Mouse (Mus musculus) heart, embryonic 15.5 days (tissue): ENCODE measurements around the gene Pdzd9. TPM values are rescaled to one million over a fixed set of nuclear protein-coding genes. Genes with fewer than 3 reads are reported as not detected.

Experiments used
- ATAC-seq: fragments of 200-750 bp; cut with Nextera tagmentation; replicated peaks from 2 replicates; pipeline ENCODE4 v1.8.0; 2017; ENCODE audit warnings: low read depth, moderate TSS enrichment; ENCODE audit not compliant: insufficient number of reproducible peaks, insufficient read depth, low FRiP score
- H3K27ac ChIP-seq: fragments of 300-500 bp; sonication (generic); 2 replicates; pipeline ENCODE4 v1.5.1; 2015; ENCODE audit warnings: mild to moderate bottlenecking, inconsistent platforms
- H3K27me3 ChIP-seq: fragments of 300-500 bp; sonication (generic); 2 replicates; pipeline ENCODE4 v1.6.1; 2015; ENCODE audit warnings: inconsistent platforms
- H3K36me3 ChIP-seq: fragments of 300-500 bp; sonication (generic); 2 replicates; pipeline ENCODE4 v1.6.1; 2015; ENCODE audit warnings: mild to moderate bottlenecking, inconsistent platforms
- H3K4me1 ChIP-seq: fragments of 300-500 bp; sonication (generic); replicated peaks from 2 replicates; pipeline ENCODE4 v1.6.1; 2015; ENCODE audit warnings: inconsistent platforms
- H3K4me2 ChIP-seq: fragments of 300-500 bp; sonication (generic); 2 replicates; pipeline ENCODE4 v1.6.1; 2015; ENCODE audit warnings: inconsistent platforms, mild to moderate bottlenecking, moderate library complexity
- H3K4me3 ChIP-seq: fragments of 300-500 bp; sonication (generic); 2 replicates; pipeline ENCODE4 v1.5.1; 2015; ENCODE audit warnings: mild to moderate bottlenecking, inconsistent platforms
- H3K9ac ChIP-seq: fragments of 300-500 bp; sonication (generic); 2 replicates; pipeline ENCODE4 v1.6.1; 2015; ENCODE audit warnings: mild to moderate bottlenecking, inconsistent platforms
- H3K9me3 ChIP-seq: fragments of 300-500 bp; sonication (generic); replicated peaks from 2 replicates; pipeline ENCODE4 v1.6.1; 2016; ENCODE audit warnings: inconsistent platforms
- WGBS: fragments of 180-500 bp; shearing (Covaris S2); methylation state at CpG from one replicate; pipeline ENCODE4 v1.1.7; 2015; ENCODE audit warnings: mixed read lengths; 5-methylcytosine and 5-hydroxymethylcytosine counted together
- polyA plus RNA-seq: library from polyadenylated mRNA; unstranded; fragments of >200 nt; fragmentation: Nextera tagmentation; extraction: Ambion mirVana; gene quantifications from 2 replicates; pipeline ENCODE4 v1.2.1, GENCODE M21; 2015

The Pdzd9 gene
- polyA plus RNA-seq, 1 experiment from 2014 or later = 0.45 TPM

- Histone ChIP-seq H3K9ac (peak overlapping the region; percentile 99), H3K27me3 (no peaks in the 10 kb centered on the region), H3K4me2 (peak overlapping the region; percentile 74), H3K9me3 (no peaks in the 10 kb centered on the region), H3K4me3 (peak overlapping the region; percentile 97), H3K36me3 (peaks cover 24% of the 10 kb centered on the region), H3K4me1 (peaks cover 17% of the 10 kb centered on the region), H3K27ac (peak overlapping the region; percentile 98)
- WGBS = under 1% methylated on average over 31 of the region's 32 CpGs
- ATAC-seq = peak; percentile 77
Measured at GRCm38 (mm10) chr7:120635362-120635781, 34.8 kb downstream of the Pdzd9 start.

- ATAC-seq = peak; percentile 99
- WGBS = under 1% methylated on average over 45 of the region's 45 CpGs
- Histone ChIP-seq H3K27me3 (no peaks in the 10 kb centered on the region), H3K9ac (peak within 1 kb of the TSS; percentile 99), H3K4me2 (peak within 1 kb of the TSS; percentile 74), H3K4me1 (peaks cover 17% of the 10 kb centered on the region), H3K27ac (peak within 1 kb of the TSS; percentile 98), H3K36me3 (peaks cover 19% of the 10 kb centered on the region), H3K4me3 (peak within 1 kb of the TSS; percentile 97), H3K9me3 (no peaks in the 10 kb centered on the region)
Measured at GRCm38 (mm10) chr7:120634711-120635361, 35.3 kb downstream of the Pdzd9 start, which contains the start of gene Uqcrc2. Uqcrc2 (plus strand) TSS chr7:120635176.

GRCm38 (mm10) chr7:120634301-120634700, 35.8 kb downstream of the Pdzd9 start:
- no peaks in the 10 kb centered on the region for H3K27me3 ChIP-seq
- H3K9me3 ChIP-seq = no peaks in the 10 kb centered on the region
- H3K36me3 ChIP-seq = peaks cover 14% of the 10 kb centered on the region
- H3K4me3 ChIP-seq = peak overlapping the region; percentile 97
- ATAC-seq = no peak
- H3K9ac ChIP-seq = peak overlapping the region; percentile 99
- H3K27ac ChIP-seq = peak overlapping the region; percentile 98
- H3K4me1 ChIP-seq = peaks cover 17% of the 10 kb centered on the region
- 8% methylated on average over 9 of the region's 9 CpGs for WGBS
- H3K4me2 ChIP-seq = peak overlapping the region; percentile 74

- Histone ChIP-seq H3K36me3 (no peaks in the 10 kb centered on the region), H3K27ac (no peak overlapping the region), H3K4me1 (peaks cover 17% of the 10 kb centered on the region), H3K4me2 (no peak overlapping the region), H3K27me3 (no peaks in the 10 kb centered on the region), H3K4me3 (no peak overlapping the region), H3K9ac (no peak overlapping the region), H3K9me3 (no peaks in the 10 kb centered on the region)
- no peak for ATAC-seq
- 70% methylated on average over 1 of the region's 1 CpGs for whole genome bisulfite sequencing
Measured at GRCm38 (mm10) chr7:120632518-120632917, 37.6 kb downstream of the Pdzd9 start.

GRCm38 (mm10) chr7:120620841-120621240, 49.3 kb downstream of the Pdzd9 start:
- no peaks in the 10 kb centered on the region for H3K9me3 ChIP-seq
- no peaks in the 10 kb centered on the region; the same call in 1 of the 2 replicates for H3K27me3 ChIP-seq
- no peak for ATAC-seq
- no peak overlapping the region for H3K9ac ChIP-seq
- no peaks in the 10 kb centered on the region for H3K36me3 ChIP-seq
- WGBS = 86% methylated on average over 9 of the region's 9 CpGs
- H3K4me3 ChIP-seq = no peak overlapping the region
- H3K27ac ChIP-seq = no peak overlapping the region
- H3K4me2 ChIP-seq = no peak overlapping the region
- H3K4me1 ChIP-seq = no peaks in the 10 kb centered on the region

- no peak for ATAC-seq
- Histone ChIP-seq H3K4me3 (no peak overlapping the region), H3K4me1 (no peaks in the 10 kb centered on the region), H3K9ac (no peak overlapping the region), H3K4me2 (no peak overlapping the region), H3K9me3 (no peaks in the 10 kb centered on the region), H3K27ac (no peak overlapping the region), H3K27me3 (no peaks in the 10 kb centered on the region; the same call in 1 of the 2 replicates), H3K36me3 (no peaks in the 10 kb centered on the region)
- 75% methylated on average over 8 of the region's 8 CpGs for WGBS
Measured at GRCm38 (mm10) chr7:120620075-120620771, 49.9 kb downstream of the Pdzd9 start.

Other genes starting within 250 kb of the Pdzd9 start
- 388 and 489 TPM in 2 replicates for gene Uqcrc2, start 35.2 kb downstream of the Pdzd9 start, polyA plus RNA-seq
- 11.4 and 13.0 TPM in 2 replicates for gene Mosmo, start 7.3 kb upstream of the Pdzd9 start, polyA plus RNA-seq
- gene Vwa3a, start 69.0 kb upstream of the Pdzd9 start, polyA plus RNA-seq = 1.1 TPM in 2 replicates
- not detected in 2 replicates for gene Gm5737, start 142.0 kb upstream of the Pdzd9 start, polyA plus RNA-seq
- 31.5 and 42.8 TPM in 2 replicates for gene Eef2k, start 172.5 kb upstream of the Pdzd9 start, polyA plus RNA-seq
- 17.5 and 22.9 TPM in 2 replicates for gene Polr3e, start 247.4 kb upstream of the Pdzd9 start, polyA plus RNA-seq